Mouse (Mus musculus) stomach, postnatal 0 days (tissue): Measurements from ENCODE around the gene Dnaaf1. TPM values are rescaled to one million over a fixed set of nuclear protein-coding genes. Genes with fewer than 3 reads are reported as not detected.
A peak's percentile ranks its signal among the peaks of the same experiment; 100 is the strongest.

Source experiments
- ATAC-seq: fragments of 200-750 bp; cut with Nextera tagmentation; 2 replicates; pipeline ENCODE4 v1.8.0; 2017; ENCODE audit not compliant: low FRiP score, low TSS enrichment
- DNase-seq: peaks from one replicate; pipeline ENCODE4 v3.0.0-alpha.2; 2016; ENCODE audit warnings: low spot score
- H3K27ac ChIP-seq: fragments of 300-500 bp; sonication (generic); replicated peaks from 2 replicates; pipeline ENCODE4 v1.5.1; 2014; ENCODE audit warnings: mild to moderate bottlenecking, control low read depth
- H3K27me3 ChIP-seq: fragments of 300-500 bp; sonication (generic); 2 replicates; pipeline ENCODE4 v1.6.1; 2014; ENCODE audit warnings: low read length; ENCODE audit not compliant: control insufficient read depth, insufficient read depth
- H3K36me3 ChIP-seq: fragments of 300-500 bp; sonication (generic); 2 replicates; pipeline ENCODE4 v1.6.1; 2014; ENCODE audit warnings: low read length, mixed read lengths; ENCODE audit not compliant: control insufficient read depth, insufficient read depth
- H3K4me1 ChIP-seq: fragments of 300-500 bp; sonication (generic); replicated peaks from 2 replicates; pipeline ENCODE4 v1.6.1; 2014; ENCODE audit warnings: antibody characterized with exemption; ENCODE audit not compliant: control insufficient read depth, insufficient read depth
- H3K4me2 ChIP-seq: fragments of 300-500 bp; sonication (generic); replicated peaks from 2 replicates; pipeline ENCODE4 v1.6.1; 2014; ENCODE audit warnings: low read depth, mild to moderate bottlenecking, control low read depth, moderate library complexity
- H3K4me3 ChIP-seq: fragments of 300-500 bp; sonication (generic); 2 replicates; pipeline ENCODE4 v1.5.1; 2014; ENCODE audit warnings: low read depth, low read length, control low read depth
- H3K9ac ChIP-seq: fragments of 300-500 bp; sonication (generic); 2 replicates; pipeline ENCODE4 v1.6.1; 2014; ENCODE audit warnings: mild to moderate bottlenecking, low read length, control low read depth, mixed read lengths
- H3K9me3 ChIP-seq: fragments of 300-500 bp; sonication (generic); 2 replicates; pipeline ENCODE4 v1.6.1; 2016; ENCODE audit warnings: low read length; ENCODE audit not compliant: control insufficient read depth
- CTCF ChIP-seq: IDR thresholded peaks from 2 replicates; pipeline ENCODE4 v1.5.1; 2016; ENCODE audit warnings: antibody characterized with exemption, low read depth, mild to moderate bottlenecking, moderate library complexity
- EP300 ChIP-seq: optimal IDR thresholded peaks from 2 replicates; pipeline ENCODE3; 2016; ENCODE audit warnings: antibody characterized with exemption
- WGBS: fragments of 180-500 bp; shearing (Covaris S2); extraction: QIAGEN DNeasy Blood & Tissue Kit; methylation state at CpG from one replicate; pipeline ENCODE4 v1.1.7; 2014; 5-methylcytosine and 5-hydroxymethylcytosine counted together
- polyA plus RNA-seq: library from polyadenylated mRNA; unstranded; fragments of >200 nt; fragmentation: Nextera tagmentation; extraction: Ambion mirVana; gene quantifications from 2 replicates; pipeline ENCODE4 v1.2.1, GENCODE M21; 2015

Gene Dnaaf1
- polyA plus RNA-seq, 1 experiment from 2014 or later = 0.24 TPM

DNA sequence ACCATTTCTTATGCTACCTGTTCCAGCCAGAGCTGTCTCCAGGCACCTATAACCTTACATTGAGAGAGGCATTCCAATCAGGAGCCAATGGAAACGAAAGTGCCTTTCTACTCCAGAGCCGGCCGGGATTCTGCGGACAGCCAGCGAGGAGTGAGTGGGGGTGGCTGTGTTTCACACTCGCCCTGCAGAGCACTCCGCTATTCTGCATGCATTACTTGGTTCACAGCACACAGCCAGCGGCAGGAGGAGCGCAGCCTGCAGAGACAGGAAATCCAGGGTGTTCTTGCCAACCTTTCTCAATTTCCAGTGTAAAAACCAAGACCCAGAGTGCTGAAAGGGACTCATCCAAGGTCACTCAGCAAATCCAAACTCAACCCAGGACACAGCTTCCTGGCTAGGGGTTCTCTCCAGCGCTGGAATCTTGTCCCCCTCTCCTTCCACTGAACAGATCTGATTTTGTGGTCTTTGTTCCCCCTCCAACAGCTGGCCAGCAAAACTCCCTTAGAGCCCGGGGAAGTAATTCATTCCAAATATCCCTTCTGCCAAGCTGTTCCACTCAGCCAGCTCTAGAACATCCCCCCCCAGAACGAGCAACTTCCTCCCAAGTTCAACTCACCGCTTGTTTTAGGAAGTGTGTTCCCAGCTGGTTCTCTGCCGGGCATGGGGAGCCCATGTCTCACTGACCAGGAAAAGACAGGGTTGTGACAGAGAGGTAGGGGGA, 59.7 kb downstream of the Dnaaf1 start:
- Histone ChIP-seq H3K4me2 (peak overlapping the region; percentile 31; the same call in 1 of the 2 replicates), H3K9me3 (no peaks in the 10 kb centered on the region), H3K27me3 (no peaks in the 10 kb centered on the region), H3K36me3 (no peaks in the 10 kb centered on the region), H3K27ac (0 out of 2 replicates have a peak overlapping the region, but pooled peaks have one; percentile 24), H3K9ac (no peak overlapping the region), H3K4me1 (no peaks in the 10 kb centered on the region; the same call in 1 of the 2 replicates), H3K4me3 (no peak overlapping the region)
- 30% methylated on average over 14 of the region's 14 CpGs for WGBS
- DNase-seq (no peak), ATAC-seq (no peak; the same call in 1 of the 2 replicates)
- no peak for TF ChIP-seq CTCF
- TF ChIP-seq EP300 = no peak

DNA sequence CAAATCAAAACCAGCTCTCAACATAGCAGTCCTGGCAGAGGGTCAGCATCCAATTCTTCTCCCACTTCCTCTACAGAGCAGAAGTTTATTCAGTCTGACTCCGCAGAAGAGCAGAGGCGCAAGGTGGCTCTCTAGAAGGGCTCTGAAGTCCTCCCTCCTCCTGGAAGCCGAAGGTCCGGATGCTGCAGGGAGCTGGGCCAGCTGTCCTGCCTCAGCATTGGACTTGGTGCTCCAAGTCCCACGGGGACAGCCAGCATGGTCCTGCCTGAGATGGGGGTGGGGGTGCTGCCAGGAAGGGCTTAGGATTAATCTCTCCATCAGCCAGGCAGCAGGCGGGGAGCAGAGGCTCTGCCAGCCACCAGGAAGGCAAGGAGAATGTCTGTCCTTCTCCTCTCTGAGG, 60.3 kb downstream of the Dnaaf1 start, which contains the start of gene Kcng4:
Gene Kcng4, minus strand, starts transcription at position 303 of the 400 bp plus-strand sequence.
- H3K4me3 ChIP-seq = no peak within 1 kb of the TSS
- TF ChIP-seq CTCF = no peak
- no peak for TF ChIP-seq EP300
- H3K36me3 ChIP-seq = no peaks in the 10 kb centered on the region
- 29% methylated on average over 6 of the region's 6 CpGs for WGBS
- peak within 1 kb of the TSS; percentile 24; the same call in 1 of the 2 replicates for H3K27ac ChIP-seq
- ATAC-seq = peak; percentile 9; the same call in 1 of the 2 replicates
- H3K27me3 ChIP-seq = no peaks in the 10 kb centered on the region
- no peaks in the 10 kb centered on the region for H3K9me3 ChIP-seq
- no peak for DNase-seq
- peak within 1 kb of the TSS; percentile 31; the same call in 1 of the 2 replicates for H3K4me2 ChIP-seq
- H3K4me1 ChIP-seq = no peaks in the 10 kb centered on the region; the same call in 1 of the 2 replicates
- H3K9ac ChIP-seq = 0 out of 2 replicates have a peak within 1 kb of the TSS, but pooled peaks have one; percentile 18

DNA sequence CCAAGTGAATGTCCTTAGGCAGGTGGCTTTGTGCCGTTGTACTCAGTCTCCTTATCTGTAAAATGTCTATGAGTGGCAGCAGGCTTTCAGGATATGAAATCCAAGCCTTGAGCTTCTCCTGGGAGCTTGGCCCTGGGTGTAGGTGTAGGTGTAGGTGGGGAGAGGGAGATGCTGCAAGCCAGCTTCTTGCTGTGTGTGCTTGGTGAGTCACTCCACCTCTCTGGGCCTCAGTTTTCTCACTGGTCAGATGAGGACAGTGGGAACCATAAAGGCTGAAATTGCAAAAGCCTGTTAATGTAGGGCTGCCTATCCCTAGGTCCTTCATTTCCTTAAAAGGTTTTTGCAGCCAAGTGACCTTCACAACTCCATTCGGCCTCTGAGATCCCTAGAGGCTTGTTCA, 60.9 kb downstream of the Dnaaf1 start:
- H3K9me3 ChIP-seq = no peaks in the 10 kb centered on the region
- TF ChIP-seq EP300 = no peak
- H3K27me3 ChIP-seq = no peaks in the 10 kb centered on the region
- H3K4me1 ChIP-seq = no peaks in the 10 kb centered on the region; the same call in 1 of the 2 replicates
- H3K27ac ChIP-seq = no peak overlapping the region
- no peak overlapping the region for H3K4me2 ChIP-seq
- no peak overlapping the region for H3K4me3 ChIP-seq
- 54% methylated on average over 2 of the region's 2 CpGs for WGBS
- H3K9ac ChIP-seq = no peak overlapping the region
- ATAC-seq (no peak), DNase-seq (no peak)
- H3K36me3 ChIP-seq = no peaks in the 10 kb centered on the region

DNA sequence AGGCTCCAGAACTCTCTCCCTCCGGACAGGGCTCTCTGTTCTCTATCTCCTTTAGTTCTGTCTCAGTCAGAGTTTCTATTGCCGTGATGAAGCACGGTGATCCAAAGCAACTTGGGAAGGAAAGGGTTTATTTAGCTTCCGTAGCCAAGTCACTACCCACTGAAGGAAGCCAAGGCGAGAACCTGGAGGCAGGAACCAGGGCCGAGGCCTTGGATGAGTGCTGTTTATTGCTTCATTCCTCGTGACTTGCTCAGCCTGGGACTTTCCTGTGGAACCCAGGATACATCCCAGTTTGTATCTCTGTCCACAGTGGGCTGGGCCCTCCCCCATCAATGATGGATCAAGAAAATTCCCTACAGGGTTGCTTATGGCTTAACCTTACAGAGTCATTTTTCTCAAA, 61.7 kb downstream of the Dnaaf1 start:
- Histone ChIP-seq H3K4me2 (no peak overlapping the region), H3K4me1 (no peaks in the 10 kb centered on the region; the same call in 1 of the 2 replicates), H3K4me3 (no peak overlapping the region), H3K36me3 (no peaks in the 10 kb centered on the region), H3K9ac (no peak overlapping the region), H3K27ac (no peak overlapping the region), H3K27me3 (no peaks in the 10 kb centered on the region), H3K9me3 (no peaks in the 10 kb centered on the region)
- WGBS = 65% methylated on average over 7 of the region's 7 CpGs
- ATAC-seq (no peak), DNase-seq (no peak)
- no peak for TF ChIP-seq EP300

DNA sequence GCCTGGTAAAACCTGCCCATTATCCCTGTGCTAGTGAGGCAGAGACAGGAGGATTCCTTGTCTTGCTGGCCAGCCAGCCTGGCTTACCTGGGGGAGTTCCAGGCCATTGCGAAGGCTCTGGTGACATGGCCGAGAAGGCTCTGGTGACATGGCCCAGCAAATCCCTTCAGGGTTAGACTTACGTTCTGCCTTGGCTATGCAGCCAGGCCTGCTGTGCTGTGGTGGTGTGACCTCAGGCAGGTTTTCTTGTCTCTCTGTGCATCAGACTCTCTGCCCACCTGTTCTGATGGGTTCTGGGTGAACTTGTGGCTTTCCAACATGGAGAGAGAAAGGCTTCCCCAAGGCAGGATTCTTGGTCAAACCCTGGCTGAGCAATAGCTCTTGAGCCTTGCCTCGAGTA, 62.3 kb downstream of the Dnaaf1 start:
- Histone ChIP-seq H3K4me1 (no peaks in the 10 kb centered on the region; the same call in 1 of the 2 replicates), H3K4me3 (no peak overlapping the region), H3K27me3 (no peaks in the 10 kb centered on the region), H3K4me2 (no peak overlapping the region), H3K9me3 (no peaks in the 10 kb centered on the region), H3K27ac (no peak overlapping the region), H3K36me3 (no peaks in the 10 kb centered on the region), H3K9ac (no peak overlapping the region)
- ATAC-seq (no peak), DNase-seq (no peak)
- WGBS = 92% methylated on average over 4 of the region's 4 CpGs
- TF ChIP-seq EP300 (no peak), CTCF (no peak)

DNA sequence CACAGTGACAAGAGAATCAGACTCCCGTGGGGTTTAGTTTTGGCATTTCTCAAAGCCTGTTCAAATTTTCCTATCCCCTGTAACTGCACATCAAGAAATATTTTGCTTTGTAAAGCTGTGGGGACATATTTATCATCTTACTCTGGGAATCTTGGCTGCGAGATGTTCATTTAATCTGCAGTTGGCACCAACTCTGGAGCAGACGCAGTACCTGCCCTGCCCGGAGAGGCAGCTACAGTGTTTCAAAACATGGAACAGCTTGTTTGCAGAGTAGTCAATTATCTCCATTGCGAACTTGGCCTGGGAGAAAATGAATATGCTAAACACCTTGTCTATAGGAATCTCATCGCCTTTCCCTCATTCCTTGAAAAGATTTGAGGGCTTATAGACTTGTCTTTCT, 63.2 kb downstream of the Dnaaf1 start:
- ATAC-seq (no peak), DNase-seq (no peak)
- Histone ChIP-seq H3K27me3 (no peaks in the 10 kb centered on the region), H3K36me3 (no peaks in the 10 kb centered on the region), H3K4me3 (no peak overlapping the region), H3K9me3 (no peaks in the 10 kb centered on the region), H3K27ac (no peak overlapping the region), H3K4me1 (no peaks in the 10 kb centered on the region; the same call in 1 of the 2 replicates), H3K9ac (no peak overlapping the region), H3K4me2 (no peak overlapping the region)
- WGBS = 56% methylated on average over 6 of the region's 6 CpGs
- TF ChIP-seq CTCF (0 out of 2 replicates have a peak, but pooled peaks have one; percentile 6), EP300 (no peak)
